Mouse (Mus musculus): ENCODE measurements at regions not wholly inside any gene's neighbourhood (a gene's known extent, or its start where the extent isn't known, plus 50 kb on each side); places are given as distances from the start of the nearest gene placed in this dataset.
"Not testable (repeated sequence)": the region's sequence is repeated elsewhere in the genome, so short reads cannot be mapped to it uniquely, and the experiment has no call there.

GRCm38 (mm10) chr3:18751660-18752259, 803.5 kb downstream of the Cypt12 start:
- intact Hi-C loops (cut with DNase I): no loop called here
- no peak for DNase-seq (ENCODE audit: extremely low spot score in 1 of 2, low spot score in 2 of 2)
- no peak overlapping the region for H3K27ac ChIP-seq
- H3K4me3 ChIP-seq: no peak overlapping the region
- no peak for TF ChIP-seq CTCF (IDR thresholded peaks at IDR 0.05)

GRCm38 (mm10) chr3:18764301-18765078, 816.3 kb downstream of the Cypt12 start:
- peak in 1 of 2 experiments; percentile 16 for DNase-seq (ENCODE audit: extremely low spot score in 1 of 2, low spot score in 2 of 2)
- intact Hi-C loops (cut with DNase I): no loop called here
- Histone ChIP-seq H3K27ac (no peak overlapping the region), H3K4me3 (no peak overlapping the region)
- no peak for TF ChIP-seq CTCF (IDR thresholded peaks at IDR 0.05)

- Histone ChIP-seq H3K27ac (no peak overlapping the region), H3K4me3 (no peak overlapping the region)
- TF ChIP-seq CTCF (IDR thresholded peaks at IDR 0.05): no peak
- no peak for DNase-seq (ENCODE audit: extremely low spot score in 1 of 2, low spot score in 2 of 2)
- intact Hi-C loops (cut with DNase I): no loop called here
These were observed 830.3 kb downstream of the Cypt12 start for GRCm38 (mm10) chr3:18778481-18778880.

GRCm38 (mm10) chr3:18787531-18788176, 839.4 kb downstream of the Cypt12 start:
- no peak for TF ChIP-seq CTCF (IDR thresholded peaks at IDR 0.05)
- Histone ChIP-seq H3K27ac (no peak overlapping the region), H3K4me3 (no peak overlapping the region)
- DNase-seq (ENCODE audit: extremely low spot score in 1 of 2, low spot score in 2 of 2): no peak
- intact Hi-C loops (cut with DNase I): no loop called here

- no peak for TF ChIP-seq CTCF (IDR thresholded peaks at IDR 0.05)
- intact Hi-C loops (cut with DNase I): no loop called here
These were observed 825.7 kb downstream of the 1700064H15Rik start for GRCm38 (mm10) chr3:18802794-18803193.

GRCm38 (mm10) chr3:18828788-18829320, 799.6 kb downstream of the 1700064H15Rik start:
- DNase-seq (ENCODE audit: extremely low spot score in 1 of 2, low spot score in 2 of 2); intact Hi-C loops (cut with DNase I); H3K4me3 ChIP-seq; H3K27ac ChIP-seq: not testable (repeated sequence)

More at GRCm38 (mm10) chr3:18802794-18803193, 825.7 kb downstream of the 1700064H15Rik start:
- no peak overlapping the region for H3K4me3 ChIP-seq
- H3K27ac ChIP-seq: no peak overlapping the region
- no peak for DNase-seq (ENCODE audit: extremely low spot score in 1 of 2, low spot score in 2 of 2)

GRCm38 (mm10) chr3:18868117-18868739, 760.2 kb downstream of the 1700064H15Rik start:
- intact Hi-C loops (cut with DNase I): no loop called here
- no peak for TF ChIP-seq CTCF (IDR thresholded peaks at IDR 0.05)
- no peak overlapping the region for H3K27ac ChIP-seq
- no peak overlapping the region for H3K4me3 ChIP-seq
- no peak for DNase-seq (ENCODE audit: extremely low spot score in 1 of 2, low spot score in 2 of 2)

- no peak for TF ChIP-seq CTCF (IDR thresholded peaks at IDR 0.05)
- DNase-seq (ENCODE audit: extremely low spot score in 1 of 2, low spot score in 2 of 2): no peak
- intact Hi-C loops (cut with DNase I): no loop called here
- Histone ChIP-seq H3K4me3 (no peak overlapping the region), H3K27ac (no peak overlapping the region)
These were observed 759.7 kb downstream of the 1700064H15Rik start for GRCm38 (mm10) chr3:18868758-18869157.

- no peak overlapping the region for H3K4me3 ChIP-seq
- no peak overlapping the region for H3K27ac ChIP-seq
- intact Hi-C loops (cut with DNase I): no loop called here
- DNase-seq (ENCODE audit: extremely low spot score in 1 of 2, low spot score in 2 of 2): no peak
- TF ChIP-seq CTCF (IDR thresholded peaks at IDR 0.05): no peak
These were observed 751.4 kb downstream of the 1700064H15Rik start for GRCm38 (mm10) chr3:18877060-18877459.

- intact Hi-C loops (cut with DNase I): no loop called here
- TF ChIP-seq CTCF (IDR thresholded peaks at IDR 0.05): no peak
- Histone ChIP-seq H3K4me3 (no peak overlapping the region), H3K27ac (no peak overlapping the region)
- DNase-seq (ENCODE audit: extremely low spot score in 1 of 2, low spot score in 2 of 2): no peak
These were observed 750.9 kb downstream of the 1700064H15Rik start for GRCm38 (mm10) chr3:18877572-18877971.

- intact Hi-C loops (cut with DNase I): no loop called here
These were observed 747.3 kb downstream of the 1700064H15Rik start for GRCm38 (mm10) chr3:18881186-18881585.

GRCm38 (mm10) chr3:18892813-18893212, 735.7 kb downstream of the 1700064H15Rik start:
- DNase-seq (ENCODE audit: extremely low spot score in 1 of 2, low spot score in 2 of 2): no peak
- no peak for TF ChIP-seq CTCF (IDR thresholded peaks at IDR 0.05)
- intact Hi-C loops (cut with DNase I): no loop called here
- no peak overlapping the region for H3K4me3 ChIP-seq
- H3K27ac ChIP-seq: no peak overlapping the region

More at GRCm38 (mm10) chr3:18881186-18881585, 747.3 kb downstream of the 1700064H15Rik start:
- no peak for TF ChIP-seq CTCF (IDR thresholded peaks at IDR 0.05)
- Histone ChIP-seq H3K27ac (no peak overlapping the region), H3K4me3 (no peak overlapping the region)
- DNase-seq (ENCODE audit: extremely low spot score in 1 of 2, low spot score in 2 of 2): no peak

Data from left cerebral cortex, adult 2 months (tissue).